Mouse (Mus musculus): Measurements from ENCODE around the gene Dok5. TPM values are rescaled to one million over a fixed set of nuclear protein-coding genes. Genes with fewer than 3 reads are reported as not detected.

Gene Dok5
- polyA plus RNA-seq, 1 experiment from 2014 or later, result 64.5 TPM

DNA sequence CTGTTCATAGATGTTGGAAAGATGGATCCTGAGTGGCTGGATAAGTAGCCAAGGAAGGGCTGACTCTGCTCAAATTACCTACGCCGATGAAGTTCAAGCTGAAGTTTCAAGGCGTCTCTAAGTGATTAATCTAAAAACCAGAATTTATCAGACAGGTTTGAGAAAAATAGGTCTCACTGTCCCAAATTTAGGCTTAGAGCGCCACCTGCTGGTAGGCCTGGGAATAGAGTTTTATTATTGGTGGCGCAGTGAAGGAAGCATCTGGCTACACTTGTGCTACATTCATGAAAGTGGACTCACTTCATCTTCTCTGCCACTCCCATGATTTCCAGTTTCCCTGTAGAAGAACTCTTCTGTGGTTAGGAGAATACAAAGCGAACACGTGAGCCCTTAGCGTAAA is 141.8 kb downstream of the Dok5 start:
- Histone ChIP-seq H3K4me3 (ENCODE audit: low read length) (no peak overlapping the region), H3K27me3 (replicated peaks; ENCODE audit: control insufficient read depth, insufficient read depth, low read length) (no peaks in the 10 kb centered on the region), H3K9me3 (ENCODE audit: control insufficient read depth, low read length) (no peaks in the 10 kb centered on the region), H3K36me3 (ENCODE audit: control insufficient read depth, insufficient read depth, low read length) (0 out of 2 replicates have a peak, but pooled peaks cover 3% of the 10 kb centered on the region), H3K9ac (ENCODE audit: low read depth, low read length) (no peak overlapping the region), H3K4me1 (ENCODE audit: control insufficient read depth, insufficient read depth, low read depth, low read length) (no peaks in the 10 kb centered on the region), H3K4me2 (ENCODE audit: low read length) (no peak overlapping the region), H3K27ac (ENCODE audit: low read depth, low read length) (no peak overlapping the region)
- WGBS, result 13% methylated on average over 8 of the region's 8 CpGs
- ATAC-seq, result 0 out of 2 replicates have a peak, but pooled peaks have one; percentile 12

DNA sequence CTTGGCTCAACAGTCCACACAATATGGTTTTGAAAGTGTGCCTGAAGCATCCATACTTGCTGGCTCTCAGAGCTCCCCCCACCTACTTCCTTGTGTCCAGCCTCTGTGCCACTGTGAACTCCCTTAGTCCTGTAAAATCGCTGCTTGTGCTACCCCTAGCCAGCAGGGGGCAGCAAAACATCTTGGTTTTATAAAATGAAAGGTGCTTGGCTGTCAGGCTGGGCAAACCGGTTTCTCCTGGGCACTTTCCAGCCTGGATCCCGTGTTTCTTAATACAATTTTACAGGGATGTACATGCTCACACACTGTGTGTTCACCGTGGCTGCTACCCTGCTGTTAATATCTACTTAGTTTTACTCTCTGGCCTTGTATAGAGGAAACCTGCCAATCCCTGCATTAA is 145.9 kb downstream of the Dok5 start:
- 0 out of 2 replicates have a peak, but pooled peaks cover 3% of the 10 kb centered on the region for H3K4me1 ChIP-seq (ENCODE audit: control insufficient read depth, insufficient read depth, low read depth, low read length)

DNA sequence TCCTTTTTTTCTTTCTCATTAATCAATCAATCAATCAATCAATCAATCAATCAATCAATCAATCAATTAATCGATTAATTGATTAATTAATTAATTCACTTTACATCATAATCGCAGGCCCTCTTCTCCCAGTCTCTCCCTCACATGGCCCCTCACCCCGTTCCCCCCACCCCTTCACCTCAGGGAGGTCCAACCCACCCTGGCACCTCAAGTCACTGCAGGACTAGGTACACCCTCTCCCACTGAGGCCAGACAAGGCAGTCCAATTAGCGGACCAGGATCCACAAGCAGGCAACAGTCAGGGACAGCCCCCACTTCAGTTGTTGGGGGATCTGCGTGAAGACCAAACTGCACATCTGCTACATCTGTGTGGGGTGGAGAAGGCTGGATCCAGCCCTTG is 146.3 kb downstream of the Dok5 start:
- no peaks in the 10 kb centered on the region for H3K9me3 ChIP-seq (ENCODE audit: control insufficient read depth, low read length)
- no peaks in the 10 kb centered on the region for H3K27me3 ChIP-seq (replicated peaks; ENCODE audit: control insufficient read depth, insufficient read depth, low read length)
- H3K4me2 ChIP-seq (ENCODE audit: low read length), result no peak overlapping the region
- ATAC-seq, result peak; percentile 48; the same call in 1 of the 2 replicates
- 65% methylated on average over 5 of the region's 5 CpGs for WGBS
- H3K36me3 ChIP-seq (ENCODE audit: control insufficient read depth, insufficient read depth, low read length), result no peaks in the 10 kb centered on the region
- H3K9ac ChIP-seq (ENCODE audit: low read depth, low read length), result no peak overlapping the region
- 0 out of 2 replicates have a peak, but pooled peaks cover 3% of the 10 kb centered on the region for H3K4me1 ChIP-seq (ENCODE audit: control insufficient read depth, insufficient read depth, low read depth, low read length)
- no peak overlapping the region for H3K27ac ChIP-seq (ENCODE audit: low read depth, low read length)
- no peak overlapping the region for H3K4me3 ChIP-seq (ENCODE audit: low read length)

More for the DNA sequence above, 145.9 kb downstream of the Dok5 start:
- H3K9me3 ChIP-seq (ENCODE audit: control insufficient read depth, low read length), result no peaks in the 10 kb centered on the region
- peak; percentile 74 for ATAC-seq
- H3K27ac ChIP-seq (ENCODE audit: low read depth, low read length), result no peak overlapping the region
- H3K4me3 ChIP-seq (ENCODE audit: low read length), result no peak overlapping the region
- WGBS, result under 1% methylated on average over 4 of the region's 4 CpGs
- H3K9ac ChIP-seq (ENCODE audit: low read depth, low read length), result no peak overlapping the region
- H3K27me3 ChIP-seq (replicated peaks; ENCODE audit: control insufficient read depth, insufficient read depth, low read length), result no peaks in the 10 kb centered on the region
- no peaks in the 10 kb centered on the region for H3K36me3 ChIP-seq (ENCODE audit: control insufficient read depth, insufficient read depth, low read length)
- H3K4me2 ChIP-seq (ENCODE audit: low read length), result no peak overlapping the region

DNA sequence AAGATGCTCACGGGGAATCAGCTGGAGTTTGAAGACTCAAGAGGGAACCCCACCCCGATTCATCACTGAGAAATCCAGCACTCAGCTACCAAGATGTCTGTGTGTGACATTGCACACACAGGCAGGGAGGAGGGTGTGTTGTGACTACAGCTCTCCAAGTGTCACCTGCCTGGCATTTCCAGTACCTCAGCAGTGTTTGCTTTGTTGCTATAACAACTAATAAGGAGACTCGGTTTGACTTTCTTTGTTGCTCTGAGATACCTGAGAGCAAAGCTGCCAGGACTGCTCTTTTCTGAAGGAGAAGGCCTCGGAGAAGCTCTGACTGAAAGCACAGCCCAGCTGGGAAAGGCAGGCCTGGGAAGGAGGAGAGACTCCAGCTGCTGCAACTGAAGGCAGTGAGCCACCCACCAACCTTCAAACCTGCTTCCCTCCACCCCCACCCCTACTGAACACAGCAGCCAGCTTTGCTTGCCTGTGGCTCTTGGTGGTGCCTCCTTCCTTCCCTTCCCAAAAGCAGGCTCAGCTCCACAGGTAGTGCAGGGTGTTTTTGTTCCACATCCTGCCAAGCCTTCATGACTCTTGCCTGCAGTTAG is 152.7 kb downstream of the Dok5 start:
- Histone ChIP-seq H3K9me3 (ENCODE audit: control insufficient read depth, low read length) (no peaks in the 10 kb centered on the region), H3K4me1 (ENCODE audit: control insufficient read depth, insufficient read depth, low read depth, low read length) (no peaks in the 10 kb centered on the region), H3K27me3 (replicated peaks; ENCODE audit: control insufficient read depth, insufficient read depth, low read length) (no peaks in the 10 kb centered on the region), H3K27ac (ENCODE audit: low read depth, low read length) (no peak overlapping the region), H3K4me2 (ENCODE audit: low read length) (no peak overlapping the region), H3K9ac (ENCODE audit: low read depth, low read length) (no peak overlapping the region), H3K4me3 (ENCODE audit: low read length) (no peak overlapping the region), H3K36me3 (ENCODE audit: control insufficient read depth, insufficient read depth, low read length) (no peaks in the 10 kb centered on the region)
- no peak for ATAC-seq
- 66% methylated on average over 4 of the region's 4 CpGs for WGBS

DNA sequence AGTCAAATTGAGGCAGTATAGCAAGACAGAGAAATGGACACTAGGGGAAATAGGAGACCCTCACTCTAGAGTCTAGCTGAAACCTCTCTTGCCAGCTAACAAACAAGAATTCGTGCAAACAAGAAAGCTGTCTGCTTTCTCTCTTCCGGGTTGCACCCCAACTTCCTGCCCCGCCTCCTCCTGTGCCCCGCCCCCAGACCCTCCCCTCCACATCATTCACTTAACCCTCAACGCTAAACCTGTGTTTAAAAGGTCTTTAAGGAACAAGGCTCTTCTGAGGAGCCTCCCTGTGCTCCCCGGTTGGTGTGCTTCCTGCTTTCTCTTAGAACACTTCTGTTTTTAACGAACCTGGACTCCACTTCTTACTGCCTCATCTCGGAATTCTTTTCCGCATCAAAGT is 156.4 kb downstream of the Dok5 start:
- 70% methylated on average over 9 of the region's 9 CpGs for WGBS
- H3K27me3 ChIP-seq (replicated peaks; ENCODE audit: control insufficient read depth, insufficient read depth, low read length), result no peaks in the 10 kb centered on the region
- no peaks in the 10 kb centered on the region for H3K4me1 ChIP-seq (ENCODE audit: control insufficient read depth, insufficient read depth, low read depth, low read length)
- no peak overlapping the region for H3K4me2 ChIP-seq (ENCODE audit: low read length)
- H3K9me3 ChIP-seq (ENCODE audit: control insufficient read depth, low read length), result no peaks in the 10 kb centered on the region
- no peak overlapping the region for H3K9ac ChIP-seq (ENCODE audit: low read depth, low read length)
- H3K36me3 ChIP-seq (ENCODE audit: control insufficient read depth, insufficient read depth, low read length), result no peaks in the 10 kb centered on the region
- no peak overlapping the region for H3K4me3 ChIP-seq (ENCODE audit: low read length)
- no peak for ATAC-seq
- H3K27ac ChIP-seq (ENCODE audit: low read depth, low read length), result no peak overlapping the region

DNA sequence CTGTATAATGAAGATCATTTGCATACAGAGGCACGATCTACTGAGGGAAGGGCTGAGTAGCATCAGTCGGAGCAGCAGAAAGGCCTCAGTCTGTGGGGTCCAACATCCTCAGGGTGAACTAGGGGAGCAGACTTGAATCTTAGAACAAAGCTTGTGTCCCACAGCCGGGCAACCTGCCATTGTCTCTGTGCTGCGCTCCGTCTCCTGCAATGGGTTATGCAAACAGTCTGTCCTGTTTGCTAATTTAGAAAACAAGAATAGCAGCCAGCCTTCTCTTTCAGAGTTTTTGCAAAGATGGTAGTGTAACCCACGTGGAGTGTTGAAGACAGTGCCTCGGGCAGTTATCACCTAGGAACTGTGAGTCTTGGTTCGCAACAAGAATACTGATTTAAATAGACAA is 163.5 kb downstream of the Dok5 start:
- H3K9ac ChIP-seq (ENCODE audit: low read depth, low read length), result no peak overlapping the region
- H3K27ac ChIP-seq (ENCODE audit: low read depth, low read length), result no peak overlapping the region
- H3K4me1 ChIP-seq (ENCODE audit: control insufficient read depth, insufficient read depth, low read depth, low read length), result no peaks in the 10 kb centered on the region
- no peak overlapping the region for H3K4me3 ChIP-seq (ENCODE audit: low read length)
- 57% methylated on average over 8 of the region's 8 CpGs for WGBS
- ATAC-seq, result no peak
- no peaks in the 10 kb centered on the region for H3K36me3 ChIP-seq (ENCODE audit: control insufficient read depth, insufficient read depth, low read length)
- H3K9me3 ChIP-seq (ENCODE audit: control insufficient read depth, low read length), result no peaks in the 10 kb centered on the region
- no peaks in the 10 kb centered on the region for H3K27me3 ChIP-seq (replicated peaks; ENCODE audit: control insufficient read depth, insufficient read depth, low read length)
- no peak overlapping the region for H3K4me2 ChIP-seq (ENCODE audit: low read length)

DNA sequence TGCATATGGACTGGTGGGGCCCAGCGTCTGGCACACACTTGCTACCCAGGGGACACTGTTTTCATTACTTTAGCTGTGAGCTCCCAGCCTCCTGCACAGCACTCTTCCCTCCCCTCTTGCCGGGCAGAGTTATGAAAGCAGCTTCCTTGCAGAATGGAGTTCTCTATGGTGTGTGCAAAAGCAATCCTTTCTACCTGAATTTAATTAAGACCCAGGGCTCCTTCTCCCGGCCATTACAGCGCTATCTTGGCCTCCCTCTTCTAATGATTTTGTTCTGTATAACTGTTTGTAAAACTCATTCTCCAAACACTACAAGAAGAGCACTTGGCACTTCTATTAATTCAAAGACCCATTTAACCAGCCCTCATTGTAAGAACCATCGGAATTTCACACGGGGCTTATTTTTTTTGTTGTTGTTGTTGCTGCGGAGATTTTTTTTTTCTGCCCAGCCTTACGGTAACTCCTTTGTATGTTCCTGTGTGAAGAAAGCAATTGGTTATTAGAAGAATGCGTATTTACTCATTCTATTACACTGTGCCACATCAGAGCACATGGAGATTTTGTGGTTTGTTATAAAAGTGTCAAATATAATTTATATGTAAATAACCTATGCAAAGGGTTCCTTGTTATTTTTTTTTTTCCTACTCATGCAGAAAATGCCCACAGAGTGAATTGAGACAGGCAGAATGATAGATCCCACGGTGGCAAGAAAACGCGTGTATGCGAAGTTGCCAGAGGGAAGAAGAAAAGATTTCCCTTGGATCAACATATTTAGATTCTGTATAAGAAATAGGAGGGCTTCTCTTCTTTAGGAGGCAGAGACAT is 170.8 kb downstream of the Dok5 start:
- no peaks in the 10 kb centered on the region for H3K9me3 ChIP-seq (ENCODE audit: control insufficient read depth, low read length)
- WGBS, result 23% methylated on average over 13 of the region's 13 CpGs
- ATAC-seq, result peak; percentile 56
- H3K27ac ChIP-seq (ENCODE audit: low read depth, low read length), result no peak overlapping the region
- H3K36me3 ChIP-seq (ENCODE audit: control insufficient read depth, insufficient read depth, low read length), result no peaks in the 10 kb centered on the region
- no peaks in the 10 kb centered on the region for H3K27me3 ChIP-seq (replicated peaks; ENCODE audit: control insufficient read depth, insufficient read depth, low read length)
- peaks cover 7% of the 10 kb centered on the region; the same call in 1 of the 2 replicates for H3K4me1 ChIP-seq (ENCODE audit: control insufficient read depth, insufficient read depth, low read depth, low read length)
- peak overlapping the region; percentile 4; the same call in 1 of the 2 replicates for H3K4me2 ChIP-seq (ENCODE audit: low read length)
- H3K9ac ChIP-seq (ENCODE audit: low read depth, low read length), result 0 out of 2 replicates have a peak overlapping the region, but pooled peaks have one; percentile 5
- H3K4me3 ChIP-seq (ENCODE audit: low read length), result no peak overlapping the region

DNA sequence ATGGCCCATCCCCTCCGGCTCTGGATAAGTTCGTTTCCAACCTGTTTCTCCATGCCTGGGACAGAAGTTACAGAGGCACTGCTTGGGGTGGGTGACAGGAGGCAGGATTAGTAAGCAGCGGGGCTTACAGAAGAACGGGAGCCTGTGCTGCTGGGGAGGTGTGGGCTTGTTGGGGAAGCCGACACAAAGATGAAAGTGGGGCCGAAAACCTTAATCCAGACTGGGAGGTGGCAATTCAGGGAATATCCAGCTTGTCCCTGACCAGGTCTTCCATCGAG is 171.4 kb downstream of the Dok5 start:
- H3K4me2 ChIP-seq (ENCODE audit: low read length), result no peak overlapping the region
- no peak for ATAC-seq
- H3K27me3 ChIP-seq (replicated peaks; ENCODE audit: control insufficient read depth, insufficient read depth, low read length), result no peaks in the 10 kb centered on the region
- H3K9me3 ChIP-seq (ENCODE audit: control insufficient read depth, low read length), result no peaks in the 10 kb centered on the region
- H3K36me3 ChIP-seq (ENCODE audit: control insufficient read depth, insufficient read depth, low read length), result no peaks in the 10 kb centered on the region
- H3K4me3 ChIP-seq (ENCODE audit: low read length), result no peak overlapping the region
- peaks cover 7% of the 10 kb centered on the region; the same call in 1 of the 2 replicates for H3K4me1 ChIP-seq (ENCODE audit: control insufficient read depth, insufficient read depth, low read depth, low read length)
- 56% methylated on average over 7 of the region's 7 CpGs for WGBS
- no peak overlapping the region for H3K9ac ChIP-seq (ENCODE audit: low read depth, low read length)
- H3K27ac ChIP-seq (ENCODE audit: low read depth, low read length), result no peak overlapping the region

DNA sequence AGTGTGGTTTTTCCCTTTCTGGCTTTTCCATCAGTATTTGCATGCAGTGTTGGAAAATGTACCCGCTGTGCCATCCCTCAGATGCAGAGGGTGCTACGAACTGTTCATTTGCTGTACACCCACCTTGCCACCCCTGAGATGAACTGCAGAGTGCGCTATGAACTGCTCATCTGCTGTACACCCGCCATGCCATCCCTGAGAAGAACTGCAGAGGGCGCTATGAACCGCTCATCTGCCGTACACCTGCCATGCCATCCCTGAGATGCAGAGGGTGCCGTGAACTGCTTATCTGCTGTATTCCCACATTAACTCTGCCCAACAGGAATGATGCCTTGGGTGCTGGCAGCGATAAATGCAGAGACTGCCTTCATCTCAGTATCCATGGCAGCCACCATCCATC is 171.8 kb downstream of the Dok5 start:
- Histone ChIP-seq H3K9ac (ENCODE audit: low read depth, low read length) (no peak overlapping the region), H3K27me3 (replicated peaks; ENCODE audit: control insufficient read depth, insufficient read depth, low read length) (no peaks in the 10 kb centered on the region), H3K4me2 (ENCODE audit: low read length) (no peak overlapping the region), H3K4me1 (ENCODE audit: control insufficient read depth, insufficient read depth, low read depth, low read length) (peaks cover 7% of the 10 kb centered on the region; the same call in 1 of the 2 replicates), H3K4me3 (ENCODE audit: low read length) (no peak overlapping the region), H3K36me3 (ENCODE audit: control insufficient read depth, insufficient read depth, low read length) (no peaks in the 10 kb centered on the region), H3K9me3 (ENCODE audit: control insufficient read depth, low read length) (no peaks in the 10 kb centered on the region), H3K27ac (ENCODE audit: low read depth, low read length) (no peak overlapping the region)
- 96% methylated on average over 9 of the region's 9 CpGs for WGBS
- ATAC-seq, result no peak

All from hindbrain, embryonic 16.5 days (tissue).